Mouse (Mus musculus) naive thymus-derived CD4-positive, alpha-beta T cell, adult 5 months (primary cell): ENCODE measurements around the gene Slc35e1. TPM values are rescaled to one million over a fixed set of nuclear protein-coding genes. Genes with fewer than 3 reads are reported as not detected.

ENCODE experiments used
- polyA plus RNA-seq: library from polyadenylated mRNA; unstranded; fragments of 100-300 nt; shearing (Covaris generic); gene quantifications from one replicate; pipeline ENCODE4 v1.2.1, GENCODE M21; 2017

Gene Slc35e1
- 101 TPM for polyA plus RNA-seq

DNA sequence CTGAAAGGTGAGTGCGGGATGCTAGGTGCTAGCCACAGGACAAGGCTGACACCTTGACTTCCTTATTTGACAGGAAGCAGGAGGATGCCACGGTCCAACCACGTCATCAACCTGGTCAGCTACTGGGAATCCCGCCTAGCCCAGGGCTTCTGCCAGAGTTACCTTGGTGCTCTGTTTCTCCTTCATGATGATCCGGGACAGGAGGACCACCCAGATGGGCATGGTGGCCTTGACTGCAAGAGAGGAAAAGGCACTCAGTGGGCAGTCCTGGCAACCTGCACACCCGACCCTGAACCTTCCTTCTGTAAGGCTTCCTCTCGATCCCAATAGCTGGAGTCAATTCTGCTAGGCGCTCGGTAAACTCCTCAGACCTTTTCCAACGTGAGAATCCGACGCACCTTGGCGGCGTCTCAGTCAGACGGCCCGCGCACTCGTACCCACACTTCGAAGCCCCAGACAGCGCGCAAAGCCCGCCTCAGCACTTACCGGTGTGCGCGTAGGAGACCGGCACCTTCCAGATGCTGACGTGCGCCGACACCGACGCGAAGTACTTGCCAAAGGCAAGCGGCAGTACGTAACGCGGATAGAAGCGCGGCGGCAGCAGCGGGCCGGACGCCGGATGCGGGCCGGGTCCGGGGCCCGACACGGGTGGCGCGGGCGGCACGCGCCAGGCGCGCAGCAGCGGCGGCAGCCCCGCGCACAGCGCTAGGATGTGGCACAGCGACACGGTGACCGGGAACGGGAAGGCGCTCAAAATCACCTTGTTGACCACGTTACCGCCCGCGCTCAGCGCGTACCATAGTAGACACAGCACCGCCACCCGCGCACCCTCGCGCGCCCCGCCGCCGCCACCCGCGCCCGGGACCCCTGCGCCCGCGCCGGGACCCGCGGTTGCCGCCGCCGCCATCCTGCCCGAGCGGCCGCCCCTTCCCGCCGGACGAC is at the start of gene Slc35e1:
Gene Slc35e1, minus strand, starts transcription at position 935 of the 942 bp plus-strand sequence.

DNA sequence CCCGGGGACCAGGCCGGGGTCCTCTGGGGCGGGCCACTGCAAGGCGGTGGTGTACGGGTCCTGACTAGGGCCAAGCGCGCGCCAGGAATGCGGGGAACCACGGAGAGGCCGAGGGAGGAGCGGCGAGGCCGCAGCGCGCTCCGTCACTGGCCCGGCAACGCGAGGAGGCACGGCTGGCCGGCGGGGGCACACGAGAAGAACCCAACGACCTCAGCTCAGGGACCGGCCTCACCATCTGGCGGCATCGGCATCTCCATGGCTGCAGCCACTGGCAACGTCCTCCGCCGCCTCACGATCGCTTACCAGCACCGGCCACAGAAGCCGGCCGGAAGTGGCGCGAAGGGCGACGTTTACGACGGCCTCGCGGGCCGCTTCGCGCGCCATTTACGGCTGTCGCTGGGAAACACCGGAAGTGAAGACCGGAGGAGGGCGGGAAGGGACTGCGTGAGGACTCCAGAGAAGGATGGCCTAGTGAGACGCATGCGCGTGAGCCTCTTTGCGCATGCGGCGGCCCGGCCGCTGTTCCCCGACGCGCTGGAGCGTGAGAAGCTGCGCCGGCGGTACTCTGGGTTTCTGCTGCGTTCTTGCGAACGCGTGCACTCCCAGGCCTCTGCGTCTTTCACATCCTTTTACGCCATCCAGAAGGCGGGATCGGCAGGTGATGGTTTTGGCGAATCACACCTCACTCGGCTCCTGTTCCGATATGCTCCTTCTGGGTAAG is 17.4 kb downstream of the Slc35e1 start, which contains the start of gene Cherp:
Gene Cherp, minus strand, starts transcription at position 401 of the 721 bp plus-strand sequence.

DNA sequence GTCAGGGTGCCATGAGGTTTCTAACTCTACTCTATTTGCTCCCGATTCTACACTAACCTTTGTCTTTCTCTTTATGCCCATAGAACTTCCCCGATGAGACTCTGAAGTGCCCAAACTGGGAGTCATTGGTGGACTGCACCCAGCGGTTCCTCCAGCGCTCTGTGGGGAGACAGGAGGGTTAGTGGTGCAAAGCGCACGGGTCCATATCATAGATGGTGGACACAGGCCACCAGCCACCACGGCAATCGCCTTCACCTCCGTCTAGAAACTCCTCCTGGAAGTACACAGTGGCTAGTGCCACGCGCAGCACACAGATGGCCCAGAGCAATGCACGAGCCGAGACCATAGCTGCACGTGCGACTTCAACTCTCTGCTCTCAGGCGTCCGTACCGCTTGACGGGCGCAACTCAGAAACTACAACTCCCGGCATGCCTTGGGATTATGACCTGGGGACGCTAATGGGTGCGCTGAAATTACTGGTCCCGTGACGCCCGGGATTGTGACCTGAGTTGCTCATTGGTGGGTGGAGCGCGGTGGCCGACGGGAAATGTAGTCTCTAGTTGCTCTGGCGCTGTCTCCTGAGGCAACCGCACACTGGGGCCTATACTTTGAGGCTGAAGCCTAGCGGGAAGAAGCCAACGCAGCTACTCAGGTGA is 48.9 kb downstream of the Slc35e1 start, which contains the start of the genes Calr3 and 1700030K09Rik:
Gene Calr3, minus strand, starts transcription at position 533 of the 656 bp plus-strand sequence.
Gene 1700030K09Rik, plus strand, starts transcription at position 543 of the 656 bp plus-strand sequence.

Other genes with a start within 250 kb of the Slc35e1 start
- 2.4 TPM for gene Gm10282, start 187.4 kb downstream of the Slc35e1 start, polyA plus RNA-seq
- 1,247 TPM for gene Klf2, start 173.6 kb downstream of the Slc35e1 start, polyA plus RNA-seq
- 47.8 TPM for gene Eps15l1, start 71.2 kb downstream of the Slc35e1 start, polyA plus RNA-seq
- gene Calr3, start 48.7 kb downstream of the Slc35e1 start, polyA plus RNA-seq, result 0.35 TPM
- 3.9 TPM for gene 1700030K09Rik, start 48.7 kb downstream of the Slc35e1 start, polyA plus RNA-seq
- gene Cherp, start 17.4 kb downstream of the Slc35e1 start, polyA plus RNA-seq, result 97.2 TPM
- 24.9 TPM for gene Med26, start 55.7 kb upstream of the Slc35e1 start, polyA plus RNA-seq
- 75.8 TPM for gene Smim7, start 78.5 kb upstream of the Slc35e1 start, polyA plus RNA-seq
- gene Tmem38a, start 79.4 kb upstream of the Slc35e1 start, polyA plus RNA-seq, result 2.9 TPM
- gene Nwd1, start 154.1 kb upstream of the Slc35e1 start, polyA plus RNA-seq, result 0.07 TPM
- 201 TPM for gene Sin3b, start 230.7 kb upstream of the Slc35e1 start, polyA plus RNA-seq